Mouse (Mus musculus) C2C12 (cell line): ENCODE measurements at regions not wholly inside any gene's neighbourhood (a gene's known extent, or its start where the extent isn't known, plus 50 kb on each side); places are given as distances from the start of the nearest gene placed in this dataset.

ENCODE experiments used
- H3K27me3 ChIP-seq: one replicate; pipeline ENCODE4 v1.6.1; 2011; ENCODE audit not compliant: control insufficient read depth, insufficient read depth, insufficient read length
- H3K36me3 ChIP-seq: one replicate; pipeline ENCODE4 v1.6.1; 2011; ENCODE audit not compliant: control insufficient read depth, insufficient read depth
- H3K4me3 ChIP-seq: one replicate; pipeline ENCODE4 v1.5.1; 2011; ENCODE audit warnings: mild to moderate bottlenecking, control low read depth; ENCODE audit not compliant: poor library complexity, insufficient read depth, severe bottlenecking
- H3K79me2 ChIP-seq: one replicate; pipeline ENCODE4 v1.6.1; 2011; ENCODE audit not compliant: control insufficient read depth, insufficient read depth
- H3K79me3 ChIP-seq: one replicate; pipeline ENCODE4 v1.6.1; 2011; ENCODE audit warnings: low read depth, control low read depth
- H3ac ChIP-seq: one replicate; pipeline ENCODE3; 2011; ENCODE audit warnings: low read depth; ENCODE audit not compliant: control insufficient read depth, insufficient read length
- CEBPB ChIP-seq: IDR thresholded peaks from one replicate; pipeline ENCODE4 v1.6.1; 2011; ENCODE audit warnings: low read depth, mild to moderate bottlenecking, control low read depth, moderate library complexity
- CTCF ChIP-seq: IDR thresholded peaks from one replicate; pipeline ENCODE4 v1.5.1; 2011; ENCODE audit not compliant: control insufficient read depth, insufficient read depth, insufficient read length
- FOSL1 ChIP-seq: IDR thresholded peaks from one replicate; pipeline ENCODE4 v1.8.0; 2011; ENCODE audit warnings: mild to moderate bottlenecking, low read length; ENCODE audit not compliant: poor library complexity, insufficient read depth, severe bottlenecking
- MAX ChIP-seq: IDR thresholded peaks from one replicate; pipeline ENCODE4 v1.6.1; 2011; ENCODE audit warnings: mild to moderate bottlenecking, control low read depth
- MYOD1 ChIP-seq: IDR thresholded peaks from one replicate; pipeline ENCODE4 v1.6.1; 2011; ENCODE audit warnings: low read depth; ENCODE audit not compliant: control insufficient read depth, insufficient read length
- MYOG ChIP-seq: IDR thresholded peaks from one replicate; pipeline ENCODE4 v1.6.1; 2011; ENCODE audit not compliant: control insufficient read depth, insufficient read length; ENCODE audit errors: extremely low read depth
- USF1 ChIP-seq: IDR thresholded peaks from one replicate; pipeline ENCODE4 v1.6.1; 2011; ENCODE audit warnings: low read depth, mild to moderate bottlenecking, control low read depth, moderate library complexity

GRCm38 (mm10) chr11:6738163-6738562, 79.8 kb downstream of the Ramp3 start:
- H3K27me3 ChIP-seq: peaks cover 11% of the 10 kb centered on the region
- no peak overlapping the region for H3K4me3 ChIP-seq
- H3K79me2 ChIP-seq: no peaks in the 10 kb centered on the region
- no peak for TF ChIP-seq MYOD1
- no peaks in the 10 kb centered on the region for H3K36me3 ChIP-seq
- H3ac ChIP-seq: no peak overlapping the region
- no peaks in the 10 kb centered on the region for H3K79me3 ChIP-seq

GRCm38 (mm10) chr11:6734746-6735430, 76.6 kb downstream of the Ramp3 start:
- H3K4me3 ChIP-seq: no peak overlapping the region
- TF ChIP-seq MYOD1 (no peak), MYOG (no peak), CTCF (no peak), USF1 (no peak), CEBPB (no peak), FOSL1 (no peak), MAX (no peak)
- H3K27me3 ChIP-seq: peaks cover 11% of the 10 kb centered on the region
- H3K79me3 ChIP-seq: no peaks in the 10 kb centered on the region
- H3ac ChIP-seq: no peak overlapping the region
- H3K79me2 ChIP-seq: no peaks in the 10 kb centered on the region
- H3K36me3 ChIP-seq: no peaks in the 10 kb centered on the region

DNA sequence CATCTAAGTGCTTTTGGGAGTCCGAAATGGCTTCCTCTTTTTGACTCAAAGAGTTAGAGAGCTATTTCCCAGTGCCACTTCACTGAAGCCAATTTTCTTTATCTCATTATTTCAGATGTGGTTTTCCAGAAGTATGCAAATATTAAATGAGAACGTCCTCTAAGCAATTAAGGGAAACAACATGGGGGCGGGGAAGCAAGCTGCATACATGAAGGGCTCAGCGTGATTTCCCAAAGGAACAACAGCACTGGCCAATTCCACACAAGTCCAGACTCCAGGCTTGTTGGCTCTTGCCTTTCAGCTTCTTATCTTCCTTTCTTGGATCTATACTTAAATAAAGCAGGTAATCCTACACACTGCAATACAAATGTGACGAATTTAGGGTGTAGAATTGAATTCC, 73.2 kb downstream of the Ramp3 start:
- no peaks in the 10 kb centered on the region for H3K79me2 ChIP-seq
- no peaks in the 10 kb centered on the region for H3K79me3 ChIP-seq
- H3K36me3 ChIP-seq: no peaks in the 10 kb centered on the region
- H3ac ChIP-seq: no peak overlapping the region
- H3K4me3 ChIP-seq: no peak overlapping the region
- TF ChIP-seq MAX: no peak
- no peak for TF ChIP-seq CTCF
- no peak for TF ChIP-seq FOSL1
- TF ChIP-seq MYOG: no peak
- TF ChIP-seq USF1: no peak
- TF ChIP-seq MYOD1: no peak
- no peak for TF ChIP-seq CEBPB
- peaks cover 11% of the 10 kb centered on the region for H3K27me3 ChIP-seq
